Mouse (Mus musculus) small intestine, adult 10 weeks (tissue): ENCODE data around the gene Col4a3bp. TPM values are rescaled to one million over a fixed set of nuclear protein-coding genes. Genes with fewer than 3 reads are reported as not detected.

ENCODE experiments used
- polyA plus RNA-seq: library from polyadenylated mRNA; stranded (reverse); fragments of 350-450 nt; fragmentation: Illumina TruSeq; extraction: RNeasy Lipid Tissue Mini Kit (QIAGEN cat#74804); gene quantifications from one replicate; pipeline ENCODE4 v1.2.3, GENCODE M21; 2014; ENCODE audit warnings: low replicate concordance

Gene Col4a3bp
- 118 TPM for polyA plus RNA-seq

DNA sequence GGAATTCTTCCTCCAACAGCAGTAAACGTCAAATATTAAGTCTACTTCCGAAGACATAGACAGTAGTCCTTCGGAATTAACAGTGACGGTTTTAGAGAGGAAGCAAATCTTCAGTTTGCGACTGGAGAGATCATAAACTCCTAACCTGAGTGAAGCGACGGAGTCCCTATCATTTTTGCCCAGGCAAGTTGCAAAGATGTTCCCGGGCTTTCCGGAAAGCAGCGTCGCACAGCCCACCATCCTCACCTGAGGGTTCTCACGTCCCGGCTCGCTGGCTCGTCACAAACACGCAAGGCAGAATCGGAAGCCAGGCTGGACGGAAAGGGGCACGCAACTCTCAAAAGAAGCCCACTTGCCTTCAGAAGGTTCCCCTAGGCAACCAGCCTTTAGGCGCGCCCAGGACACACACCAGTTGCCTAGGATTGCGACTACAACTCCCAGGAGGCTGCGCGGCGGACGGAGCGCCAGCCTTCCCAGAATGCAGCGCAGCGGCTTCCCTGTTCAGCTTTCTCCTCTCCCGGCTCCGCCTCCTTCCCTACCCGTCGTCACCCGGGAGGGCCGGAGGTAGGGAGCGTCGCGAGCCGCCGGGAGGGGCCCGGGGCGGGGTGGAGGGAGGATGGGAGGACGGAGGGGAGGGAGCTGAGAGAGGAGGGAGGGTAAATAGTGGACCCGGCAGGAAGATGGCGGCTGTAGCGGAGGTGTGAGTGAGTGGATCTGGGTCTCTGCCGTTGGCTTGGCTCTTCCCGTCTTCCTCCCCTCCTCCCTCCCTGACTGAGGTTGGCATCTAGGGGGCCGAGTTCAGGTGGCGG is at the start of gene Col4a3bp, which contains the start of gene Polk:
Col4a3bp (plus strand) TSS at position 538 of the 809 bp plus-strand sequence.
Polk (minus strand) TSS at position 499 of the 809 bp plus-strand sequence.

DNA sequence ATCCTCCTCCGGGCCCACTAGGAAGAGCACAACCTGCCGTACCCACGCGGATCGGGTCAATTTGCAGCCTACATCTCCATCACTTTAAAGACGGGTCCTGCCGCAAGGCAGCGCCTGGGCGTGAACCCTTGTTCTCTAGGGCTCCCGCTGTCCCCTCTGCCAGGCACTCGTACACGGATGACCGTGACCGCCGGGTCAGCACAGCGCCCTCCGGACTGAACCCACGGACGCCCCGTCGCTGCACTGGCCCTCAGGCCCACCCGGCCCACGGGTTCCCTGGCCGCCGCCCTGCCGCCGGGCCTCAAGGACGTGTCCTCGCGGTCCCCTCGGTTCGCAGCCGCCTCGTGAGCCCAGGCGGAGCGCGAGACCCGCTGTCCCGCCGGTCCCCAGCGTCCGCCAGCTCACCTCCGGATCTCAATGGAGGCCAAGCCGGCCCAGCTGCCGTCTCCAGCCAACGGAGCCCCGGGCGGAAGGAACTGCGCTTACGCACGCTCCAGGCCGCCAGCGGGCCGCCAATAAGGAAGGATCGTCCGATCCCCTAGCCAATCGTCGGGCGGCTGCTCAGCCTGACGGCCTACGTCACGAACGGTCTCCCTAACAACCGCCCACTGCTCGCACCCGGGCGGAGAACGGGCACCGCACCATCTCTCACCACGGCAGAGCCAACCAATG is 128.1 kb downstream of the Col4a3bp start, which contains the start of gene Hmgcr:
Hmgcr (minus strand) TSS at position 531 of the 672 bp plus-strand sequence.

Other genes with a start within 250 kb of the Col4a3bp start
- gene Poc5, start 154.3 kb upstream of the Col4a3bp start, polyA plus RNA-seq: 6.7 TPM
- gene Ankdd1b, start 71.4 kb upstream of the Col4a3bp start, polyA plus RNA-seq: 0.15 TPM
- not detected for gene Gm17622, start 51.9 kb upstream of the Col4a3bp start, polyA plus RNA-seq
- 11.6 TPM for gene Polk, start within 50 bp of the Col4a3bp start, polyA plus RNA-seq
- gene Hmgcr, start 128.3 kb downstream of the Col4a3bp start, polyA plus RNA-seq: 21.7 TPM
- gene Ankrd31, start 205.7 kb downstream of the Col4a3bp start, polyA plus RNA-seq: 0.26 TPM